Mouse (Mus musculus) c-Kit-positive CD71-positive TER-119-negative erythroid progenitor cells, embryonic 14.5 days (primary cell): ENCODE results near the gene Irf2bp1.
A peak's percentile ranks its signal among the peaks of the same experiment; 100 is the strongest.

Source experiments
- DNase-seq: peaks from one replicate; pipeline ENCODE4 v3.0.0-alpha.2; 2013; ENCODE audit warnings: low read depth

Gene Irf2bp1

GRCm38 (mm10) chr7:19029084-19029653 is 25.3 kb downstream of the Irf2bp1 start:
- DNase-seq = peak; percentile 51

GRCm38 (mm10) chr7:19031641-19032040 is 27.8 kb downstream of the Irf2bp1 start:
- no peak for DNase-seq

- DNase-seq = no peak
These were observed 40.8 kb downstream of the Irf2bp1 start for GRCm38 (mm10) chr7:19044616-19045015.

GRCm38 (mm10) chr7:19046286-19047069 is 42.6 kb downstream of the Irf2bp1 start:
- DNase-seq = no peak

- DNase-seq = no peak
These were observed 44.2 kb downstream of the Irf2bp1 start for GRCm38 (mm10) chr7:19048006-19048527.

GRCm38 (mm10) chr7:19049252-19049651 is 45.4 kb downstream of the Irf2bp1 start:
- DNase-seq = no peak

- DNase-seq = no peak
These were observed 46.3 kb downstream of the Irf2bp1 start for GRCm38 (mm10) chr7:19050172-19050571.

- DNase-seq = no peak
These were observed 47.3 kb downstream of the Irf2bp1 start for GRCm38 (mm10) chr7:19051161-19051560.

- no peak for DNase-seq
These were observed 48.7 kb downstream of the Irf2bp1 start for GRCm38 (mm10) chr7:19052345-19053135.

- DNase-seq = no peak
These were observed 49.3 kb downstream of the Irf2bp1 start for GRCm38 (mm10) chr7:19053136-19053532.

- no peak for DNase-seq
These were observed 50.4 kb downstream of the Irf2bp1 start, which contains the start of gene Rsph6a for GRCm38 (mm10) chr7:19054047-19054776. TSS of gene Rsph6a (plus strand) at chr7:19054690.

GRCm38 (mm10) chr7:19054777-19055076 is 50.9 kb downstream of the Irf2bp1 start:
- DNase-seq = no peak

- DNase-seq = no peak
These were observed 51.3 kb downstream of the Irf2bp1 start for GRCm38 (mm10) chr7:19055108-19055507.
